Mouse (Mus musculus) erythroblast, adult 5-6 weeks (primary cell): ENCODE results near the gene Lama4. TPM values are rescaled to one million over a fixed set of nuclear protein-coding genes. Genes with fewer than 3 reads are reported as not detected.

Experiments used
- ATAC-seq: replicated peaks from 2 replicates; pipeline ENCODE4 v1.8.0; 2016; ENCODE audit warnings: moderate number of reproducible peaks, mild to moderate bottlenecking, moderate TSS enrichment, inconsistent platforms; ENCODE audit not compliant: poor library complexity, low FRiP score, severe bottlenecking
- total RNA-seq, 2 experiments: library from RNA; stranded (forward) in 1 of 2; stranded (reverse) in 1 of 2; fragments of 150-400 nt in 1 of 2; fragments of 200-764, 138-1000 nt in 1 of 2; gene quantifications; 2 replicates each; pipeline versions ENCODE4 v1.2.3 to v1.2.4; 2015 to 2017; ENCODE audit warnings: low replicate concordance in 2 of 2

Gene Lama4
- total RNA-seq, 2 experiments from 2014 or later, result 0.60 TPM; not detected in 1

GRCm38 (mm10) chr10:38993632-38994424, 28.5 kb downstream of the Lama4 start:
- no peak for ATAC-seq

GRCm38 (mm10) chr10:38994719-38995450, 29.6 kb downstream of the Lama4 start:
- ATAC-seq, result no peak

- ATAC-seq, result no peak
These were observed 30.6 kb downstream of the Lama4 start for GRCm38 (mm10) chr10:38995896-38996295.

GRCm38 (mm10) chr10:39000951-39001350, 35.6 kb downstream of the Lama4 start:
- ATAC-seq, result no peak

GRCm38 (mm10) chr10:39002521-39002920, 37.2 kb downstream of the Lama4 start:
- no peak for ATAC-seq

GRCm38 (mm10) chr10:39003520-39003919, 38.2 kb downstream of the Lama4 start:
- no peak for ATAC-seq

DNA sequence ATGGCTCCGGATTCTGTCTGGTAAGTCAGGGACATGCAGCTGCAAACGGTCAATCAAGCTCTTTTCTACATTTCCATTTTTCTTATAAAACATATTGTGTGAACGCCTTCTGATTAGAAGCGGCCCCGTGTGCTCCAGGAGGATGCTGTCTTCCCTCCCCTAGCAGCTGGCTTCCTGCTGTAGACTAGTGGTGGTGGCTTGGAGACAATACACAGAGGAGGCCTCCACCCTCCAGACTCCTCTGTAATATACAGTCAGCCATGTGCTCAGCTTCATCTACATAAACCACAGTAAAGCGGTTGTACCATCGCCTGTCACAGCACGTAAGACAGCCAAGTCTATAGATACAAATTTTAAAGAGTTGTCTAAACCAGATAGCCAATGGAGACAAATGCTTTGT, 40.2 kb downstream of the Lama4 start:
- ATAC-seq, result no peak

GRCm38 (mm10) chr10:39006433-39007105, 41.3 kb downstream of the Lama4 start:
- ATAC-seq, result no peak

GRCm38 (mm10) chr10:39014836-39015235, 49.5 kb downstream of the Lama4 start:
- ATAC-seq, result no peak

- no peak for ATAC-seq
These were observed 52.7 kb downstream of the Lama4 start for GRCm38 (mm10) chr10:39017986-39018385.

DNA sequence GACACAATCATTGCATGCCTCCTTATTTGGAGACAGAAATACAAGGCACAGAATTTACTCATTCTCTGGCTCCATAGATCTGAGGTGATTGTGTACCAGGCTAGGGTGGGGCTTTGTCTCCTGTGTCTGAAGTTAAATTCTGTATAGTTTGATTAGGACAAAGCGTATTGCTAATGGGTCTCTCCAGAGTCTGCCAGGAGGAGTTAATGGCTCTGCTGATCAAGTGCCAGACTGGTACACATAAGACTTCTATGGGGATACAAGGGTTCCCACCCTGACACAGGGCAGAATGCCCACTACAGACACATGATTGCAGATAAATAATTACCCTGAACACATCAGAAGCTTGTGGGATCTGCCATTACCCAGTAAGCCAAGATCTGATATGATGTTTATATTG, 53.3 kb downstream of the Lama4 start:
- ATAC-seq, result no peak

GRCm38 (mm10) chr10:39023618-39024256, 58.4 kb downstream of the Lama4 start:
- ATAC-seq, result no peak

DNA sequence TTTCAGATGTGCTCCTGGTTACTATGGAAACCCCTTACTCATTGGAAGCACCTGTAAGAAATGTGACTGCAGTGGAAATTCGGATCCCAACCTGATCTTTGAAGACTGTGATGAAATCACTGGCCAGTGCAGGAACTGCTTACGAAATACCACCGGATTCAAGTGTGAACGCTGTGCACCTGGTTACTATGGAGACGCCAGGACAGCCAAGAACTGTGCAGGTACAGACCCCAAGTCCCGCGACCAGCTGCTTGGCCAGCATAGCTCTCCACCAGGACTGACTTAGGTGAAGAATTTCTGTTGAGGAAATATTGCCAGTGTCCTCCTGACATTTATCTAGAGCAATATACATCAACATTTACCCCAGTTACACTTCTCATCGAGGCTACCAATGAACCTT, 61.2 kb downstream of the Lama4 start:
- no peak for ATAC-seq

GRCm38 (mm10) chr10:39027058-39027457, 61.7 kb downstream of the Lama4 start:
- ATAC-seq, result no peak

DNA sequence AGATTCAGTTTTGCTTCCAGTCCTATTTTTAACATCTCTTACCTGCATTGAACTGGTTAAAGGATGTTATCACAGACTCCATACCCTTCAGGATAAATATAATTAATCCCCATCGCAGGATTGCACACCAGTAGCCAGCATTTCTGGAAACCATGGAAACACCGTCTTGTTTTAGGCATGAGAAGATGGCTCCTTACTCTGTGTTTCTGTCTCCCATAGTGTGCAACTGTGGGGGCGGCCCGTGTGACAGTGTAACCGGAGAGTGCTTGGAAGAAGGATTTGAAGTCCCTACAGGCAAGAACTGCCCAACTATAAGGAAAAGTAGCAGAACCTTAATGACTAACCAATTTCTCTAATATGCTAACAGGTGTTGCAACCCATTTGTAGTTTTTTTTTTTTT, 63.1 kb downstream of the Lama4 start:
- ATAC-seq, result no peak

GRCm38 (mm10) chr10:39029297-39030147, 64.2 kb downstream of the Lama4 start:
- no peak for ATAC-seq

DNA sequence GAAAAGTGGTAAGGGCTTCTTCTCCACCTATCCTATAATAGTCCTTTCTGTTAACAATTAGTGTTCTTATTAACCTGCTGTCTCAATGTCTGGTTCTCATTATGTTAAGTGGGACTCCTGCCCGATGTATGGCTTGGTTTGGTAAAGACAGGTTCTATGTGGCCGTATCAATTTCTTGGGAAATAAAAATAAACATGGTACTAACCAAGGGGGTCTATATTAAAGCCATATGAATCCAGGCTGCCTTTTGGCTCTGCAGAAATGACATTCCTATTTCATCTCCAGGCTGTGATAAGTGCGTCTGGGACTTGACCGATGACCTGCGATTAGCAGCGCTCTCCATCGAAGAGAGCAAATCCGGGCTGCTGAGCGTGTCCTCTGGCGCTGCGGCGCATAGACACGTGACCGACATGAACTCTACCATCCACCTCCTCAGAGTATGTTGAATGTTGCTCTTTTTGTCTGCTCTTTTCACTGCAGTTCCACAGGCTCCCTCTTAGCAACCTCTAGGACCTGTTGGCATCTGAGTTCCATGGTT, 64.9 kb downstream of the Lama4 start:
- ATAC-seq, result no peak

GRCm38 (mm10) chr10:39039564-39039963, 74.2 kb downstream of the Lama4 start:
- ATAC-seq, result no peak

DNA sequence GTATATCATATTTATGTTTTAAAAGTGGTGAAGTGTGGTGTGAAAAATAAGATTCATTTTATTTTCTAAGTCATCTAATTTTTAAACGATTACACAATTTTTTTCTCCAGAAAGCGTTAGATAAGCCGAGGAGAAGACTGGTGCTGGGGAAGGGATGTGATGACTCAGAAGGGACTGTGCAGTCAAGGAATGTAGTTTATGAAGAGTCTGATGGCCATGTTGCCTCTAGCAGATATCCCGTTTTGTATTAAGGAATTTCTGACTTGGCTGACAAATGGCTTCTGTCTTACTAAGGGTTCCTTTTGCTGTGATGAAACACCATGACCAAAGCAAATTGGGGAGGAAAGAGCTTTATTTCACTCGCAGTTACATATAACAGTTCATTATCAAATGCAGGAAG, 74.7 kb downstream of the Lama4 start:
- ATAC-seq, result no peak
